Mouse (Mus musculus): ENCODE data around the gene Tiprl. TPM values are rescaled to one million over a fixed set of nuclear protein-coding genes. Genes with fewer than 3 reads are reported as not detected.

The Tiprl gene
- total and polyA plus RNA-seq, 3 experiments, result 12.4 to 90.2 (median 66.8) TPM

GRCm38 (mm10) chr1:165188806-165189580 is 47.8 kb downstream of the Tiprl start:
- H3K4me1 ChIP-seq (ENCODE audit: insufficient read depth, low read depth, low read length), result peaks cover 62% of the 10 kb centered on the region
- no peaks in the 10 kb centered on the region for H3K27me3 ChIP-seq (ENCODE audit: insufficient read depth, low read length)
- ATAC-seq (ENCODE audit: extremely low read depth, insufficient number of reproducible peaks, low FRiP score, poor library complexity, severe bottlenecking), result peak; percentile 82
- peaks cover 62% of the 10 kb centered on the region for H3K36me3 ChIP-seq (replicated peaks)
- no peaks in the 10 kb centered on the region for H3K9me3 ChIP-seq (replicated peaks)
- H3K4me3 ChIP-seq (ENCODE audit: low read depth, low read length), result peak overlapping the region; percentile 60; the same call in 1 of the 2 replicates
- peak; percentile 44 for DNase-seq (ENCODE audit: low spot score)
- no peak for TF ChIP-seq POLR2AphosphoS5 (IDR thresholded peaks at IDR 0.05; ENCODE audit: insufficient replicate concordance, low read depth, low read length)
- no peak for TF ChIP-seq GATA1 (IDR thresholded peaks at IDR 0.05; ENCODE audit: borderline replicate concordance, low read length)
- TF ChIP-seq TAL1 (conservative IDR thresholded peaks at IDR 0.05; ENCODE audit: low read depth, low read length), result no peak
- TF ChIP-seq CTCF (IDR thresholded peaks at IDR 0.05; ENCODE audit: low read depth, low read length), result no peak
- TF ChIP-seq GATA2 (IDR thresholded peaks at IDR 0.05; ENCODE audit: borderline replicate concordance, low read depth, low read length), result no peak

- no peak for ATAC-seq (ENCODE audit: extremely low read depth, insufficient number of reproducible peaks, low FRiP score, poor library complexity, severe bottlenecking)
- no peaks in the 10 kb centered on the region for H3K27me3 ChIP-seq (ENCODE audit: insufficient read depth, low read length)
- peaks cover 53% of the 10 kb centered on the region for H3K4me1 ChIP-seq (ENCODE audit: insufficient read depth, low read depth, low read length)
- TF ChIP-seq GATA2 (IDR thresholded peaks at IDR 0.05; ENCODE audit: borderline replicate concordance, low read depth, low read length), result no peak
- no peak for TF ChIP-seq CTCF (IDR thresholded peaks at IDR 0.05; ENCODE audit: low read depth, low read length)
- TF ChIP-seq GATA1 (IDR thresholded peaks at IDR 0.05; ENCODE audit: borderline replicate concordance, low read length), result no peak
- no peak for TF ChIP-seq TAL1 (conservative IDR thresholded peaks at IDR 0.05; ENCODE audit: low read depth, low read length)
- no peak for TF ChIP-seq POLR2AphosphoS5 (IDR thresholded peaks at IDR 0.05; ENCODE audit: insufficient replicate concordance, low read depth, low read length)
- DNase-seq (ENCODE audit: low spot score), result no peak
- H3K36me3 ChIP-seq (replicated peaks), result peaks cover 78% of the 10 kb centered on the region
- H3K9me3 ChIP-seq (replicated peaks), result no peaks in the 10 kb centered on the region
- H3K4me3 ChIP-seq (ENCODE audit: low read depth, low read length), result no peak overlapping the region
Observed at GRCm38 (mm10) chr1:165187357-165187756, 49.4 kb downstream of the Tiprl start.

- peaks cover 48% of the 10 kb centered on the region for H3K4me1 ChIP-seq (ENCODE audit: insufficient read depth, low read depth, low read length)
- no peak for ATAC-seq (ENCODE audit: extremely low read depth, insufficient number of reproducible peaks, low FRiP score, poor library complexity, severe bottlenecking)
Observed at GRCm38 (mm10) chr1:165186491-165186890, 50.3 kb downstream of the Tiprl start.

DNA sequence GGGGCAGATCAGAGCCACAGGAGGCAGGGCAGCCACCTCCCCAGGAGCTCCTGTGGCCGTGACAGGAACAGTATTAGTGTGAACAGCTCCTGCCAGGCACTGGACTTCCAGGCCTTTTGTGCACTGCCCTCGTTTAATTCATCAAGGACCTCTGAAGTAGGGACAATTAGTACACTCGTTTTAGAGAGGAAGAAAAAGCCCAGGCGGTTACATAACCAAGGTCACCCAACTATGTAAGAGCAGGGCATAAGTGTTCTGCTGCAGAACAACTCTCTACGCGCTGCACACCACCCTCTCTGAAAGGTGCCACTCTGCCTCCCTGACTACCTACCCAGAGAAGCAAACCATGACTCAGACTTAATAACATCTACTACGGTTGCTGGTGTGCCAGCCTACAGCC is 51.7 kb downstream of the Tiprl start:
- Histone ChIP-seq H3K36me3 (replicated peaks) (peaks cover 81% of the 10 kb centered on the region), H3K4me1 (ENCODE audit: insufficient read depth, low read depth, low read length) (peaks cover 36% of the 10 kb centered on the region), H3K4me3 (ENCODE audit: low read depth, low read length) (no peak overlapping the region), H3K27me3 (ENCODE audit: insufficient read depth, low read length) (no peaks in the 10 kb centered on the region), H3K9me3 (replicated peaks) (no peaks in the 10 kb centered on the region)
- ATAC-seq (ENCODE audit: extremely low read depth, insufficient number of reproducible peaks, low FRiP score, poor library complexity, severe bottlenecking) (no peak), DNase-seq (ENCODE audit: low spot score) (no peak)
- no peak for TF ChIP-seq TAL1 (conservative IDR thresholded peaks at IDR 0.05; ENCODE audit: low read depth, low read length)
- no peak for TF ChIP-seq GATA2 (IDR thresholded peaks at IDR 0.05; ENCODE audit: borderline replicate concordance, low read depth, low read length)
- no peak for TF ChIP-seq POLR2AphosphoS5 (IDR thresholded peaks at IDR 0.05; ENCODE audit: insufficient replicate concordance, low read depth, low read length)
- TF ChIP-seq CTCF (IDR thresholded peaks at IDR 0.05; ENCODE audit: low read depth, low read length), result no peak
- TF ChIP-seq GATA1 (IDR thresholded peaks at IDR 0.05; ENCODE audit: borderline replicate concordance, low read length), result no peak

More at GRCm38 (mm10) chr1:165186491-165186890, 50.3 kb downstream of the Tiprl start:
- H3K4me3 ChIP-seq (ENCODE audit: low read depth, low read length), result no peak overlapping the region
- no peak for DNase-seq (ENCODE audit: low spot score)
- H3K36me3 ChIP-seq (replicated peaks), result peaks cover 82% of the 10 kb centered on the region
- no peaks in the 10 kb centered on the region for H3K27me3 ChIP-seq (ENCODE audit: insufficient read depth, low read length)
- no peaks in the 10 kb centered on the region for H3K9me3 ChIP-seq (replicated peaks)
- TF ChIP-seq POLR2AphosphoS5 (IDR thresholded peaks at IDR 0.05; ENCODE audit: insufficient replicate concordance, low read depth, low read length) (no peak), GATA2 (IDR thresholded peaks at IDR 0.05; ENCODE audit: borderline replicate concordance, low read depth, low read length) (no peak), GATA1 (IDR thresholded peaks at IDR 0.05; ENCODE audit: borderline replicate concordance, low read length) (no peak), CTCF (IDR thresholded peaks at IDR 0.05; ENCODE audit: low read depth, low read length) (no peak), TAL1 (conservative IDR thresholded peaks at IDR 0.05; ENCODE audit: low read depth, low read length) (no peak)

- DNase-seq (ENCODE audit: low spot score) (no peak), ATAC-seq (ENCODE audit: extremely low read depth, insufficient number of reproducible peaks, low FRiP score, poor library complexity, severe bottlenecking) (no peak)
- Histone ChIP-seq H3K36me3 (replicated peaks) (peaks cover 88% of the 10 kb centered on the region), H3K4me1 (ENCODE audit: insufficient read depth, low read depth, low read length) (peaks cover 31% of the 10 kb centered on the region), H3K4me3 (ENCODE audit: low read depth, low read length) (no peak overlapping the region), H3K27me3 (ENCODE audit: insufficient read depth, low read length) (no peaks in the 10 kb centered on the region), H3K9me3 (replicated peaks) (no peaks in the 10 kb centered on the region)
- TF ChIP-seq GATA2 (IDR thresholded peaks at IDR 0.05; ENCODE audit: borderline replicate concordance, low read depth, low read length) (no peak), TAL1 (conservative IDR thresholded peaks at IDR 0.05; ENCODE audit: low read depth, low read length) (no peak), CTCF (IDR thresholded peaks at IDR 0.05; ENCODE audit: low read depth, low read length) (no peak), POLR2AphosphoS5 (IDR thresholded peaks at IDR 0.05; ENCODE audit: insufficient replicate concordance, low read depth, low read length) (no peak), GATA1 (IDR thresholded peaks at IDR 0.05; ENCODE audit: borderline replicate concordance, low read length) (no peak)
Observed at GRCm38 (mm10) chr1:165184178-165184577, 52.6 kb downstream of the Tiprl start.

DNA sequence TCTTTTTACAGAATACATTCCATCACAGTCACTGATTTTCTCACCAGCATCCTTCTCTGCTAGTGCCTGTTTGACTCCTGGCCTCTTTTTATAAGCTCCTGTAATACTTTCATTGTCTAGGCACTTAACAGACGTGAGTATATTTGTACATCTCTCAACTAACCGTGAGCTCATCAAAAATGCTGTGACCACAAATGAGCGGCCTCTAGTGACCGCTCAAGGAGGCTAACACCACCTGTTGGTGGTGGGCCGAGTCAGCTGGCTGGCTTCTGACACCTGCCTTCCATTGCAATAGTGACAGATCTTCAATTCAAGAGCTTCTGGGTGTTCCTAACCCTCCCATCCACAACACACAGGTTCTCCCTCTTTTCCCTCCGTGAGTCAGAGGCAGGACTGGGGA is 53.4 kb downstream of the Tiprl start:
- TF ChIP-seq POLR2AphosphoS5 (IDR thresholded peaks at IDR 0.05; ENCODE audit: insufficient replicate concordance, low read depth, low read length) (no peak), GATA1 (IDR thresholded peaks at IDR 0.05; ENCODE audit: borderline replicate concordance, low read length) (no peak), GATA2 (IDR thresholded peaks at IDR 0.05; ENCODE audit: borderline replicate concordance, low read depth, low read length) (no peak), CTCF (IDR thresholded peaks at IDR 0.05; ENCODE audit: low read depth, low read length) (no peak), TAL1 (conservative IDR thresholded peaks at IDR 0.05; ENCODE audit: low read depth, low read length) (no peak)
- Histone ChIP-seq H3K4me3 (ENCODE audit: low read depth, low read length) (no peak overlapping the region), H3K4me1 (ENCODE audit: insufficient read depth, low read depth, low read length) (peaks cover 29% of the 10 kb centered on the region), H3K27me3 (ENCODE audit: insufficient read depth, low read length) (no peaks in the 10 kb centered on the region), H3K9me3 (replicated peaks) (no peaks in the 10 kb centered on the region), H3K36me3 (replicated peaks) (peaks cover 94% of the 10 kb centered on the region)
- ATAC-seq (ENCODE audit: extremely low read depth, insufficient number of reproducible peaks, low FRiP score, poor library complexity, severe bottlenecking) (no peak), DNase-seq (ENCODE audit: low spot score) (no peak)
